18 mouse cellular contexts compared by ENCODE assay signal in genomic region chr17:34202760-34203442, GRCm38 (mm10). TPM values are rescaled to one million over a fixed set of nuclear protein-coding genes. Genes with fewer than 3 reads are reported as not detected.
DNase-seq lines count a peak whose midpoint lies in the region; ATAC-seq lines count a peak whose summit lies in the region.
"Had no signal": no experiment of that assay in that cellular context is flagged by ENCODE, and none has a peak within 500 bp of the region (broad histone marks: within the 10 kb centered on the region; RNA-seq: fewer than 3 reads in every experiment).

No protein-coding gene starts in this region.

- H3K36me3 ChIP-seq in forebrain, embryonic 15.5 days, result no peaks in the 10 kb centered on the region
- no peaks in the 10 kb centered on the region for H3K36me3 ChIP-seq in forebrain, embryonic 16.5 days (ENCODE audit: control insufficient read depth, insufficient read depth)
- no peaks in the 10 kb centered on the region for H3K36me3 ChIP-seq in midbrain, embryonic 11.5 days (ENCODE audit: control insufficient read depth, insufficient read depth, low read length)
- no peaks in the 10 kb centered on the region for H3K36me3 ChIP-seq in midbrain, embryonic 10.5 days
- no peaks in the 10 kb centered on the region for H3K36me3 ChIP-seq in embryonic facial prominence, embryonic 15.5 days
- H3K36me3 ChIP-seq in midbrain, embryonic 15.5 days (replicated peaks), result no peaks in the 10 kb centered on the region
- H3K36me3 ChIP-seq: liver, embryonic 12.5 days; midbrain, embryonic 12.5 days had no signal

- no peak overlapping the region for H3K9ac ChIP-seq in forebrain, embryonic 15.5 days (replicated peaks)
- no peak overlapping the region for H3K9ac ChIP-seq in forebrain, embryonic 16.5 days (replicated peaks; ENCODE audit: low read depth, low read length)
- H3K9ac ChIP-seq in midbrain, embryonic 11.5 days (ENCODE audit: low read length), result no peak overlapping the region
- no peak overlapping the region for H3K9ac ChIP-seq in embryonic facial prominence, embryonic 15.5 days
- no peak overlapping the region for H3K9ac ChIP-seq in midbrain, embryonic 15.5 days
- H3K9ac ChIP-seq: liver, embryonic 12.5 days; midbrain, embryonic 12.5 days had no signal

- H3K4me2 ChIP-seq in forebrain, embryonic 15.5 days (replicated peaks), result no peak overlapping the region
- no peak overlapping the region for H3K4me2 ChIP-seq in forebrain, embryonic 16.5 days (ENCODE audit: low read length)
- no peak overlapping the region for H3K4me2 ChIP-seq in midbrain, embryonic 11.5 days
- H3K4me2 ChIP-seq in embryonic facial prominence, embryonic 15.5 days (replicated peaks), result no peak overlapping the region
- H3K4me2 ChIP-seq in midbrain, embryonic 15.5 days, result no peak overlapping the region
- H3K4me2 ChIP-seq: heart, embryonic 11.5 days; liver, embryonic 12.5 days; midbrain, embryonic 12.5 days had no signal

- ATAC-seq in forebrain, embryonic 15.5 days (replicated peaks), result peak; percentile 44; the same call in 1 of the 2 replicates
- no peak; the same call in 1 of the 2 replicates for ATAC-seq in forebrain, embryonic 16.5 days
- peak; percentile 31 for ATAC-seq in midbrain, embryonic 11.5 days (ENCODE audit: low FRiP score)
- 0 out of 2 replicates have a peak, but pooled peaks have one; percentile 31 for ATAC-seq in embryonic facial prominence, embryonic 15.5 days (ENCODE audit: insufficient number of reproducible peaks, low FRiP score, low TSS enrichment, low read depth)
- peak; percentile 26; the same call in 1 of the 2 replicates for ATAC-seq in midbrain, embryonic 15.5 days (replicated peaks)
- ATAC-seq: liver, embryonic 12.5 days had no signal

- no peak overlapping the region for H3K4me3 ChIP-seq in forebrain, embryonic 15.5 days
- H3K4me3 ChIP-seq in forebrain, embryonic 16.5 days (replicated peaks; ENCODE audit: low read length), result no peak overlapping the region
- no peak overlapping the region for H3K4me3 ChIP-seq in midbrain, embryonic 11.5 days (ENCODE audit: low read depth, low read length)
- H3K4me3 ChIP-seq in midbrain, embryonic 10.5 days, result no peak overlapping the region
- no peak overlapping the region for H3K4me3 ChIP-seq in embryonic facial prominence, embryonic 15.5 days (replicated peaks)
- no peak overlapping the region for H3K4me3 ChIP-seq in midbrain, embryonic 15.5 days
- H3K4me3 ChIP-seq: liver, embryonic 12.5 days; midbrain, embryonic 12.5 days had no signal

- H3K27ac ChIP-seq in forebrain, embryonic 15.5 days (replicated peaks), result no peak overlapping the region
- no peak overlapping the region for H3K27ac ChIP-seq in forebrain, embryonic 16.5 days (ENCODE audit: low read length)
- no peak overlapping the region for H3K27ac ChIP-seq in midbrain, embryonic 11.5 days (ENCODE audit: low read depth, low read length)
- H3K27ac ChIP-seq in midbrain, embryonic 10.5 days (replicated peaks), result no peak overlapping the region
- no peak overlapping the region for H3K27ac ChIP-seq in embryonic facial prominence, embryonic 15.5 days (replicated peaks)
- no peak overlapping the region for H3K27ac ChIP-seq in midbrain, embryonic 15.5 days
- H3K27ac ChIP-seq: kidney, postnatal 0 days; liver, embryonic 12.5 days; midbrain, embryonic 12.5 days had no signal

- WGBS in forebrain, embryonic 15.5 days, result 85% methylated on average over 4 of the region's 4 CpGs
- WGBS in forebrain, embryonic 16.5 days, result 86% methylated on average over 4 of the region's 4 CpGs
- WGBS in midbrain, embryonic 11.5 days, result 79% methylated on average over 4 of the region's 4 CpGs
- WGBS in midbrain, embryonic 10.5 days, result 79% methylated on average over 4 of the region's 4 CpGs
- WGBS in embryonic facial prominence, embryonic 15.5 days, result 80% methylated on average over 4 of the region's 4 CpGs
- WGBS in midbrain, embryonic 15.5 days, result 80% methylated on average over 4 of the region's 4 CpGs

- DNase-seq in midbrain, embryonic 11.5 days (ENCODE audit: low spot score, missing footprints), result no peak
- no peak for DNase-seq in midbrain, embryonic 10.5 days (ENCODE audit: low spot score)
- no peak for DNase-seq in right cerebral cortex, adult 18-20 months
- DNase-seq in Muller cell, postnatal 12 days (ENCODE audit: inconsistent ontology term), result no peak
- DNase-seq: cerebellum, postnatal 14 days; gastrocnemius, postnatal 14 days; layer of hippocampus, adult 9-11 months; right cerebral cortex, postnatal 4 days had no signal

- peaks cover 44% of the 10 kb centered on the region for H3K27me3 ChIP-seq in forebrain, embryonic 15.5 days
- peaks cover 36% of the 10 kb centered on the region for H3K27me3 ChIP-seq in forebrain, embryonic 16.5 days (replicated peaks; ENCODE audit: control insufficient read depth, insufficient read depth, low read length)
- peaks cover 37% of the 10 kb centered on the region for H3K27me3 ChIP-seq in midbrain, embryonic 11.5 days (ENCODE audit: control insufficient read depth, insufficient read depth, low read length)
- H3K27me3 ChIP-seq in midbrain, embryonic 10.5 days (ENCODE audit: low read depth, poor library complexity, severe bottlenecking), result peaks cover 86% of the 10 kb centered on the region
- peaks cover 57% of the 10 kb centered on the region for H3K27me3 ChIP-seq in embryonic facial prominence, embryonic 15.5 days
- peaks cover 51% of the 10 kb centered on the region for H3K27me3 ChIP-seq in midbrain, embryonic 15.5 days (replicated peaks)

- peaks cover 15% of the 10 kb centered on the region for H3K4me1 ChIP-seq in forebrain, embryonic 15.5 days
- H3K4me1 ChIP-seq in forebrain, embryonic 16.5 days (replicated peaks; ENCODE audit: control insufficient read depth, insufficient read depth, low read length), result peaks cover 12% of the 10 kb centered on the region
- H3K4me1 ChIP-seq in midbrain, embryonic 11.5 days (ENCODE audit: control insufficient read depth, insufficient read depth, low read length), result peaks cover 7% of the 10 kb centered on the region
- peaks cover 21% of the 10 kb centered on the region for H3K4me1 ChIP-seq in midbrain, embryonic 10.5 days
- H3K4me1 ChIP-seq in embryonic facial prominence, embryonic 15.5 days, result peaks cover 14% of the 10 kb centered on the region
- H3K4me1 ChIP-seq in midbrain, embryonic 15.5 days, result peaks cover 16% of the 10 kb centered on the region

- H3K9me3 ChIP-seq in forebrain, embryonic 15.5 days, result no peaks in the 10 kb centered on the region
- no peaks in the 10 kb centered on the region for H3K9me3 ChIP-seq in forebrain, embryonic 16.5 days (ENCODE audit: control insufficient read depth, low read length)
- no peaks in the 10 kb centered on the region for H3K9me3 ChIP-seq in midbrain, embryonic 11.5 days (ENCODE audit: control insufficient read depth, low read length)
- no peaks in the 10 kb centered on the region for H3K9me3 ChIP-seq in midbrain, embryonic 10.5 days (replicated peaks)
- no peaks in the 10 kb centered on the region for H3K9me3 ChIP-seq in embryonic facial prominence, embryonic 15.5 days (replicated peaks)
- no peaks in the 10 kb centered on the region for H3K9me3 ChIP-seq in midbrain, embryonic 15.5 days
- H3K9me3 ChIP-seq: G1E; liver, embryonic 12.5 days; midbrain, embryonic 12.5 days had no signal

RNA-seq across cellular contexts. Expression of gene Tap2, which starts 0.4 kb away (rescaled TPM):
- polyA plus RNA-seq in forebrain, embryonic 15.5 days (2015; fragmentation: Nextera tagmentation; extraction: Ambion mirVana), result 1.3 and 1.7 TPM in 2 replicates
- 1.6 and 2.6 TPM in 2 replicates for polyA plus RNA-seq in forebrain, embryonic 16.5 days (2015; fragmentation: Nextera tagmentation; extraction: Ambion mirVana)
- polyA plus RNA-seq in midbrain, embryonic 11.5 days (2014; fragmentation: Nextera tagmentation; extraction: Ambion mirVana), result 0.27 and 0.63 TPM in 2 replicates
- 0.53 and 0.63 TPM in 2 replicates for polyA plus RNA-seq in midbrain, embryonic 10.5 days (2016; fragmentation: Nextera tagmentation; extraction: Ambion mirVana)
- polyA plus RNA-seq in embryonic facial prominence, embryonic 15.5 days (2015; fragmentation: Nextera tagmentation; extraction: Ambion mirVana), result 6.4 and 7.5 TPM in 2 replicates
- 1.7 and 2.2 TPM in 2 replicates for polyA plus RNA-seq in midbrain, embryonic 15.5 days (2015; fragmentation: Nextera tagmentation; extraction: Ambion mirVana)

RNA-seq across cellular contexts. Expression of gene Psmb8, which starts 5.4 kb away (rescaled TPM):
- 2.3 and 2.6 TPM in 2 replicates for polyA plus RNA-seq in forebrain, embryonic 15.5 days (2015; fragmentation: Nextera tagmentation; extraction: Ambion mirVana)
- 1.5 and 2.5 TPM in 2 replicates for polyA plus RNA-seq in forebrain, embryonic 16.5 days (2015; fragmentation: Nextera tagmentation; extraction: Ambion mirVana)
- 1.8 and 2.1 TPM in 2 replicates for polyA plus RNA-seq in midbrain, embryonic 11.5 days (2014; fragmentation: Nextera tagmentation; extraction: Ambion mirVana)
- 1.4 and 3.0 TPM in 2 replicates for polyA plus RNA-seq in midbrain, embryonic 10.5 days (2016; fragmentation: Nextera tagmentation; extraction: Ambion mirVana)
- 10.0 and 11.2 TPM in 2 replicates for polyA plus RNA-seq in embryonic facial prominence, embryonic 15.5 days (2015; fragmentation: Nextera tagmentation; extraction: Ambion mirVana)
- 4.1 and 4.2 TPM in 2 replicates for polyA plus RNA-seq in midbrain, embryonic 15.5 days (2015; fragmentation: Nextera tagmentation; extraction: Ambion mirVana)

RNA-seq across cellular contexts. Expression of gene Psmb9, which starts 15.3 kb away (rescaled TPM):
- polyA plus RNA-seq in forebrain, embryonic 15.5 days (2015; fragmentation: Nextera tagmentation; extraction: Ambion mirVana), result 0.73 and 1.1 TPM in 2 replicates
- polyA plus RNA-seq in forebrain, embryonic 16.5 days (2015; fragmentation: Nextera tagmentation; extraction: Ambion mirVana), result 0.43 and 1.5 TPM in 2 replicates
- polyA plus RNA-seq in midbrain, embryonic 11.5 days (2014; fragmentation: Nextera tagmentation; extraction: Ambion mirVana), result 1.0 and 1.3 TPM in 2 replicates
- polyA plus RNA-seq in midbrain, embryonic 10.5 days (2016; fragmentation: Nextera tagmentation; extraction: Ambion mirVana), result 0.49 and 0.52 TPM in 2 replicates
- 3.3 and 4.4 TPM in 2 replicates for polyA plus RNA-seq in embryonic facial prominence, embryonic 15.5 days (2015; fragmentation: Nextera tagmentation; extraction: Ambion mirVana)
- 1.5 and 2.0 TPM in 2 replicates for polyA plus RNA-seq in midbrain, embryonic 15.5 days (2015; fragmentation: Nextera tagmentation; extraction: Ambion mirVana)

RNA-seq across cellular contexts. Expression of gene Tap1, which starts 15.5 kb away (rescaled TPM):
- polyA plus RNA-seq in forebrain, embryonic 15.5 days (2015; fragmentation: Nextera tagmentation; extraction: Ambion mirVana), result 1.5 and 1.6 TPM in 2 replicates
- 1.9 and 2.6 TPM in 2 replicates for polyA plus RNA-seq in forebrain, embryonic 16.5 days (2015; fragmentation: Nextera tagmentation; extraction: Ambion mirVana)
- 0.77 and 1.7 TPM in 2 replicates for polyA plus RNA-seq in midbrain, embryonic 11.5 days (2014; fragmentation: Nextera tagmentation; extraction: Ambion mirVana)
- 0.93 and 1.3 TPM in 2 replicates for polyA plus RNA-seq in midbrain, embryonic 10.5 days (2016; fragmentation: Nextera tagmentation; extraction: Ambion mirVana)
- 10.7 and 11.9 TPM in 2 replicates for polyA plus RNA-seq in embryonic facial prominence, embryonic 15.5 days (2015; fragmentation: Nextera tagmentation; extraction: Ambion mirVana)
- 2.3 and 3.1 TPM in 2 replicates for polyA plus RNA-seq in midbrain, embryonic 15.5 days (2015; fragmentation: Nextera tagmentation; extraction: Ambion mirVana)

RNA-seq across cellular contexts. Expression of gene H2-Ob, which starts 35.8 kb away (rescaled TPM):
- 0.20 TPM in 1 of 2 replicates, not detected in the other for polyA plus RNA-seq in forebrain, embryonic 15.5 days (2015; fragmentation: Nextera tagmentation; extraction: Ambion mirVana)
- polyA plus RNA-seq in forebrain, embryonic 16.5 days (2015; fragmentation: Nextera tagmentation; extraction: Ambion mirVana), result 0.15 and 0.28 TPM in 2 replicates
- polyA plus RNA-seq in midbrain, embryonic 11.5 days (2014; fragmentation: Nextera tagmentation; extraction: Ambion mirVana), result not detected in 2 replicates
- not detected in 2 replicates for polyA plus RNA-seq in midbrain, embryonic 10.5 days (2016; fragmentation: Nextera tagmentation; extraction: Ambion mirVana)
- 0.17 and 0.43 TPM in 2 replicates for polyA plus RNA-seq in embryonic facial prominence, embryonic 15.5 days (2015; fragmentation: Nextera tagmentation; extraction: Ambion mirVana)
- polyA plus RNA-seq in midbrain, embryonic 15.5 days (2015; fragmentation: Nextera tagmentation; extraction: Ambion mirVana), result 0.06 and 0.18 TPM in 2 replicates
- polyA plus RNA-seq: C2C12; G1E; heart, embryonic 11.5 days; midbrain, embryonic 12.5 days had no signal
